Mouse (Mus musculus) lung, postnatal 36 days (tissue): ENCODE data around the gene Mettl8.

ENCODE experiments used
- DNase-seq: peaks from one replicate; pipeline ENCODE4 v3.0.0; 2022; ENCODE audit warnings: mixed read lengths

The Mettl8 gene

GRCm38 (mm10) chr2:71055300-71056114 is at the start of gene Mettl8, which contains the start of gene Dcaf17:
TSS of gene Mettl8 (minus strand) at chr2:71055583.
TSS of gene Dcaf17 (plus strand) at chr2:71055328.
- peak; percentile 96 for DNase-seq

- no peak for DNase-seq
Observed at GRCm38 (mm10) chr2:71104696-71105095, 49.3 kb upstream of the Mettl8 start.

- no peak for DNase-seq
Observed at GRCm38 (mm10) chr2:71103292-71103680, 47.9 kb upstream of the Mettl8 start.

DNA sequence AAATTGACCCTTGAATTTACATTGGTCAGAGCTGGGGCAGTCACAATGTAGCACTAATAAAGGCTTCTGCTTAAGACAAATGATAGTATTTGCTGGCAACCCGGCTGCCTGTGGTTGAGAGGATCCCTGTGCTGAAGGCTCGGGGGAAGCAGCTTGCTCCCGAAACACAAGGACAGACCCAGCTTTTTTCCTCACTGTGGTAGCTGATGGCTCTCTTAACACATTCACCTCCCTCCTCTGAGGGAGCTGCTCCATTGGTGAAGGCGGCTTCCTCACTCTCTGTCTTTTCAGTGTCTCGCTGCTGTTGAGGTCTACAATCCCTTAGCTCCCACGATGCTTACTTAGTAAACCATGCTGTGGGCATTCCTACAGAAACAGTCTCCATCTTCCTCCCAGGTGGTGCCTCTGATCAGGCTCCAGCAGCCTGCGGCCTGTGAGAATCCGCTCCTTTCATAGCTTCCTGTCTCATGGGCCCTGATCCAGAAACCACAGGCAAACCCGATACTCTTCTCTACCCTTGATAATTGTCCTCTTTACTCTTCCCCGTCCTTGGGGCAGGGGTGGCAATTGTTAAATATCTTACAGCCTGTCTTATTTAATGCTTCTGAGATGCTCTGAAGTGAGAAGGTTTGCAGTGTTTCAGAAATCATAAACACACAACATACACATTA is 47.4 kb upstream of the Mettl8 start:
- no peak for DNase-seq

- no peak for DNase-seq
Observed at GRCm38 (mm10) chr2:71096170-71096569, 40.8 kb upstream of the Mettl8 start.

DNA sequence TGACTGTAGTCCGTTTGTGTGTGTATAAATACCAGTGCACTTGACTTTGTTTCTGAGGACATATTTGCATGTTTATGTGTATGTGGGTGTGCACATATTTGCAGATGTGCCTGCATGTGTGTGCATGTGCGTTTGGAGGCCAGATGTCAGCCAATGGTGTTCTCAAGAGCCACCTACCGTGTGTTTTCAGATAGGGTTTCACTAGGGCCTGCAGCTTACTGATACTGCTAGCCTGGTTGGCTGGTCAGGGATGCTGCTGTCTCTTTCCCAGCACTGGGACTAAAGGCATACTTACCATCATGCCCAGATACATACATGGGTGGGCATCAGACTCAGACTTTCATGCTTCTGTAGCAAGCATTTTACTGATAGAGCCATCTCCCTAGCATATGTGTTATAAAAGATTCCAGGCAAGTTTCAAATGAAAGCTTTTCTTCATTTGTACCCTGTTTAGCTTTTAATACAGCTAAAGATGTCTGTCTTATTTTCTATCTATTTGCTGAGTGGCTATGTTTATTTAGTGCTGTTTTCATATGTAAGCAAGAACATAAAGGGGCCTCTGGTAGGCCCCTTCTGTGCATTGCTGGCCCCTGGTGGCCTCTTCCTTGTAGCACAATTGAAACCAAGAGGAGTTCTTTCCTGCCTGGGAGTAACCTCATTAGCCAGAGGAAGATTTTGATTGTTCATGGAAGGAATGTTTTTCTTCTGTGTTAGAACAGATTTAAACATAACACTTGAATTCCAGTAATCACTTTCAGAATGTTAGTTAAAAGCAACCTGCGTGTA is 35.5 kb upstream of the Mettl8 start:
- DNase-seq: peak; percentile 10

GRCm38 (mm10) chr2:71089766-71090165 is 34.4 kb upstream of the Mettl8 start:
- no peak for DNase-seq

GRCm38 (mm10) chr2:71083454-71084193 is 28.2 kb upstream of the Mettl8 start:
- DNase-seq: no peak

- peak; percentile 18 for DNase-seq
Observed at GRCm38 (mm10) chr2:71082416-71082815, 27.0 kb upstream of the Mettl8 start.

- no peak for DNase-seq
Observed at GRCm38 (mm10) chr2:71073828-71074227, 18.4 kb upstream of the Mettl8 start.

DNA sequence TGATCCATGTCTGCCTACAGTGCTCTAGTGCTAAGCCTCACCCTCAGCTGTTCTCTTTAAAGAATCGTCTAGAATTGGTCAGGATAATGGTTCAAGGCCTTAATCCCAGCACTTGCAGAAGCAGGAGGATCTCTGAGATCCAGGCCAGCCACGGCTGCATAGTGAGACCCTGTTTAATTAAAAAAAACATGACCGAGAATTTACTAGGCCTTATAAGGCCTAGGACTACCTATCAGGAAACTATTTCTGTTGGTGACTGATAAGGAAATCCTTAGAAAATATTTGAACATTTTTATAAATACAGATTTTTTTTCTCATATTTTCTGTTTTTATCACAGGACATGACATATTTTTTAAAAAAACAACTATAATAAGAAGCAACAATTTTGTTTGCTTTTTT is 17.9 kb upstream of the Mettl8 start:
- no peak for DNase-seq

DNA sequence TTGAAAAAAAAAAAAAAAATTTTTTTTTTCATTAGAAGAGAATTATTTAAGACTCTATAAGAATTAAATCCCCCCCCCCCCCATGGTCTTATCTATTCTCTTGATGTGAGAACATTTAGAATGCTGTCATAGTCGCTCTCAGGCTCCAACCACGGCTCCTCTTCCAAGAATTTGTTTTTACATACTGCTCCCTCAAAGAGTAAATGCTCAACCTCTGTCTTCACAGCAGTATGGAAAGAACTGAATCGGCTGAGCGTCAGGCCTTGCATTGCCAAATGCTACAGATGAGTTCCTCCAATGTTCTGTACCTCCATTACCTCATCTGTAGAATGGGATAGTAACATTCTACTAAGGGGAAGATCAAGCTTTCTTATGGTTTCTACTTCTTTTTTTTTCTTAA is 16.2 kb upstream of the Mettl8 start:
- no peak for DNase-seq

DNA sequence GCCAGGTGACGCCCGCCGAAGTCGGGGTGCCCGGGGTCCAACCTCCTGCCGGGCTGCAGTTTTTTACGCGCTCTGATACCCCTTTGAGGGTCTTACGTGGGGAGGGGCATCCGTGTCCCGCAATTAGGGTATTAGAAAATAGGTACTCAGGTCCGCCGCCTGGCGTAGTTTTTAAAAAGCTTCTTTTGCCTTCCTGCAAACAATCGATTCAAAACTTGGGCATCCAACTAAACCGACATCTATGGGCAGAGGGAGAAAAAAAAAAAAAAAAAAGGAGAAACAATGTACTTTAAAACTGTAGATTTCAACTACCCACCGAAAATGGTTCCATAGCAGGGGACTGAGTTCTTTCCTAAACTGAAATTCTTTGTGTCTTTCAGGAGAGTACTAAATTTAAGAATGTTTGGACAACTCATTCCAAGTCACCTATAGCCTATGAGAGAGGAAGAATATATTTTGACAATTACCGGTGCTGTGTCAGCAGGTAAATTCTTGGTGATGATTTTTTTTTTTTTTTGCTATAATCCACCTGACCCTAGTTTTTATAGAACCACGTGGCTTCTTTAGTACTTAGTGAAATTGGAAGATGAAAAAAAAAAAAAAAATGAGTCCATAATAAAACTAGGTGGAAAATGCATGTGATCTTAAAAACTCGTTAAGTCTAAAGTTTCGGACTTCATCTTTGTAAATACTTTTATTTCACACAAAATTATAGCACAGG is 892 bp upstream of the Mettl8 start:
- no peak for DNase-seq

DNA sequence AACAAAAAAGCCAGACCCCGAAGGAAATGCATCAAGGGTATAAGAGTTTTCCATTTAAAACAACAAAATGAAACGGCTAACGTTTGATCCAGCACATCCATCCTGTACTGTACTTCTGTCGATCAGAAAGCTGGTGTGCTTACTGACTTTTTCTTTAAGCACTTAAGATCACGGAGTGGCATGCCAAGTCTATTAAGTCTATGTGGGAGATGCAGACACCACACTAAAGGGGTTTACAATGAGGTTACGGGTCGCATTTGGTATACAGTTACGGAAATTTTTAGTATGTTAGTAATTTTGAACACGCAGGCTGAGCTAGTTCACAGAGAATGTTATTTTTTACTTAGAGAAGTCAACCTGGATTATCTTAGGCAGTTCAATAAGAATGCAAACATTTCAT is 667 bp downstream of the Mettl8 start:
- no peak for DNase-seq

DNA sequence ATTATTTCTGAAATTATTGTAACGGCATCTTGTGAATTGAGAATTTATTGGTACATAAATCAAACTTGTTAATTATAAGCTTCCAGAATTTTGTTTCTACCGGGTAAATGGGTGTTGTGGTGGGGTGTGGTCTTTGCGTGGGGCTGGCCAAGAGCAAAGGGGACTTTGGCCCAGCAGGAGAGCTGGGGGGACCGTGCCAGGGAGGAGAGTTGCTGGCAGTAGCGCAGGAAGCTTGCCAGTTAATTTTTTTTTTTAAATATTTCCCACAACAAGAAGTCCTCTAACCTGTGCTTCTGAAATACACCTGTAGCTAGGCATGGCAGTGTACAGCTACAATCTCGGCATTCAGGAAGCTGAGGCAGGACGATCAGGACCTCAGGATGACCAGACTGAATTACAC is 4.9 kb downstream of the Mettl8 start:
- DNase-seq: no peak

- no peak for DNase-seq
Observed at GRCm38 (mm10) chr2:71048896-71049295, 6.5 kb downstream of the Mettl8 start.

DNA sequence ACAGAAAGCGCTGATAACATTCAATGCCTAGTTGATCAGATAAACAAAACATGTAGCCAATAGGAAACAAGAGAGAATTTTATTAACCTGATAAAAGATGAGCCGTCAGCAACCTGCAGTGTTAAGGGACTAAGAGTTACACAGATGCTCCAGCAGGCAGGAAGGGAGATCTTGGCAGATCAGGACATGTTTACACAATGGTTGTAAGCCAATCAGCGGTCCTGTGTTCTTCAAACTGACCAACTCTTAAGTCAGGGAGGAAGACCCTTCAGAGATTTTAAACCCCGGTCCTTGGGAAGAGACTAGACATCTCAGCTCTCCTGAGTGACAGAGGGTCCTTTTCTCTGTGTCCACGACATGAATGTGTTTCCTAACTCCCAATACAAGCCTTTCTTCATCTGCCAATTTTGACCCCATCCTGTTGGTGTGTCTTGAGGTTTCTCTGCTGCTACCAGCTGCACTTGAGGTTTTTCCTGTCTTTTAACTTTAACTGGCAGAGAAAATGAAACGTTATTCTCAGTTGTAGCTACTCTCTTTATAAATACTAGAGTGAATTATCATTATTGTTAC is 8.5 kb downstream of the Mettl8 start:
- DNase-seq: peak; percentile 53

GRCm38 (mm10) chr2:71046151-71046550 is 9.2 kb downstream of the Mettl8 start:
- DNase-seq: peak; percentile 66

DNA sequence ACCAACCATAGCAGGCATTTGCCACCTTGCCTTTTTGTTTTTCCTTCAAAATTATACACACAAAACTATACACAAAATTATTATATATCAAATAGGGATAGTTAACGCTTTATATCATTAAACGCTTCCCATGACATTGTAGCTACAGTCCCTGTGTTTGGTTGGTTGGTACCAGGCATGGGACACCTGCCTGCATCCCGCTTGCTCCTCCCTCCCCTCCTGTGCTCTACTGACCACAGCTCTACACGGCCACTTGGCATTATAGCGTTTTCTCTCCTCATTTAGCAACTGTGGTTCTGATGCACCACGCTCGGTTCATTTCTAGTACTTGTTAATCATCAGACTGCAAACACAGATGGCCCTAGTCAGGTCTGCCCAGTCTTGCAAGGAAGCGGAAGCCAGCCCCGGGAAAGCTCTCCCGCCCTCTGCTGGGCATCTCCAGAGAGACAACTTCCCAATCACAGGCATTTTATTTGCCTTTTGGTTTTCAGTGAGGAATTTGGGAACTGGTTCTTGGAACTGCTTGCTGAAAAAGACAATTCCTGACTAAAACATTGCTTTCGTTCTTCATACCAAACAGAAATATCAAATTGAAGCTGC is 15.8 kb downstream of the Mettl8 start:
- peak; percentile 89 for DNase-seq

GRCm38 (mm10) chr2:71037447-71037846 is 17.9 kb downstream of the Mettl8 start:
- peak; percentile 76 for DNase-seq

GRCm38 (mm10) chr2:71033987-71034386 is 21.4 kb downstream of the Mettl8 start:
- DNase-seq: no peak
